Mouse (Mus musculus) myocyte (in vitro differentiated cells): ENCODE measurements around the gene Slc26a9. TPM values are rescaled to one million over a fixed set of nuclear protein-coding genes. Genes with fewer than 3 reads are reported as not detected.

Experiments used
- H3K27me3 ChIP-seq: one replicate; pipeline ENCODE4 v1.6.1; 2011; ENCODE audit not compliant: control insufficient read depth, insufficient read depth, insufficient read length
- H3K36me3 ChIP-seq: one replicate; pipeline ENCODE4 v1.6.1; 2011; ENCODE audit not compliant: control insufficient read depth, insufficient read depth
- H3K4me2 ChIP-seq: one replicate; pipeline ENCODE4 v1.6.1; 2011; ENCODE audit warnings: low read depth, control low read depth
- H3K4me3 ChIP-seq: one replicate; pipeline ENCODE4 v1.5.1; 2011; ENCODE audit warnings: mild to moderate bottlenecking, control low read depth, moderate library complexity
- H3K79me2 ChIP-seq: one replicate; pipeline ENCODE4 v1.6.1; 2011; ENCODE audit not compliant: control insufficient read depth, insufficient read depth
- H3ac ChIP-seq: one replicate; pipeline ENCODE4 v1.6.1; 2011; ENCODE audit not compliant: control insufficient read depth, insufficient read length
- CEBPB ChIP-seq: IDR thresholded peaks from 2 replicates; pipeline ENCODE4 v1.6.1; 2011; ENCODE audit warnings: mild to moderate bottlenecking, moderate library complexity; ENCODE audit not compliant: poor library complexity, insufficient read depth, severe bottlenecking
- E2F4 ChIP-seq: IDR thresholded peaks from one replicate; pipeline ENCODE4 v1.6.1; 2011; ENCODE audit warnings: mild to moderate bottlenecking, control low read depth, moderate library complexity; ENCODE audit not compliant: insufficient read depth
- MAX ChIP-seq: IDR thresholded peaks from one replicate; pipeline ENCODE4 v1.6.1; 2011; ENCODE audit warnings: low read depth, mild to moderate bottlenecking, control low read depth
- MYOD1 ChIP-seq, 3 experiments: IDR thresholded peaks; one replicate each; pipeline ENCODE4 v1.6.1; 2011; ENCODE audit warnings: control low read depth in 2 of 3, low read depth in 2 of 3, mild to moderate bottlenecking in 2 of 3, moderate library complexity in 1 of 3; ENCODE audit not compliant: insufficient read length in 2 of 3, control insufficient read depth in 1 of 3
- MYOG ChIP-seq, 3 experiments: IDR thresholded peaks; one replicate each; pipeline ENCODE4 v1.6.1; 2011; ENCODE audit warnings: control low read depth in 2 of 3, low read depth in 2 of 3, mild to moderate bottlenecking in 2 of 3; ENCODE audit not compliant: insufficient read length in 2 of 3, control insufficient read depth in 1 of 3, insufficient read depth in 1 of 3
- POLR2A ChIP-seq: IDR thresholded peaks from one replicate; pipeline ENCODE4 v1.6.1; 2011; ENCODE audit warnings: low read depth, mild to moderate bottlenecking, control low read depth, moderate library complexity; ENCODE audit not compliant: insufficient read length
- POLR2AphosphoS2 ChIP-seq: IDR thresholded peaks from one replicate; pipeline ENCODE4 v1.6.1; 2011; ENCODE audit warnings: low read depth, control low read depth; ENCODE audit not compliant: insufficient read length
- REST ChIP-seq: IDR thresholded peaks from one replicate; pipeline ENCODE4 v1.6.1; 2011; ENCODE audit warnings: mild to moderate bottlenecking, control low read depth, moderate library complexity; ENCODE audit not compliant: insufficient read depth, insufficient read length
- SRF ChIP-seq: IDR thresholded peaks from one replicate; pipeline ENCODE4 v1.6.1; 2011; ENCODE audit warnings: low read depth; ENCODE audit not compliant: control insufficient read depth, insufficient read length
- TCF12 ChIP-seq: IDR thresholded peaks from one replicate; pipeline ENCODE4 v1.6.1; 2011; ENCODE audit warnings: mild to moderate bottlenecking, control low read depth; ENCODE audit not compliant: poor library complexity, insufficient read depth, severe bottlenecking
- TCF3 ChIP-seq: IDR thresholded peaks from one replicate; pipeline ENCODE4 v1.6.1; 2011; ENCODE audit warnings: low read depth, control low read depth; ENCODE audit not compliant: insufficient read length
- USF1 ChIP-seq: IDR thresholded peaks from one replicate; pipeline ENCODE4 v1.6.1; 2011; ENCODE audit warnings: low read depth, mild to moderate bottlenecking, control low read depth, moderate library complexity
- polyA plus RNA-seq: library from polyadenylated mRNA; unstranded; fragments of >200 nt; fragmentation: generic; extraction: Trizol; gene quantifications from one replicate; pipeline ENCODE4 v1.2.1, GENCODE M21; 2012; ENCODE audit warnings: missing spikeins

The Slc26a9 gene
- polyA plus RNA-seq, 1 experiment, result not detected

- no peak for TF ChIP-seq REST
- TF ChIP-seq POLR2AphosphoS2, result no peak
- no peak for TF ChIP-seq E2F4
- TF ChIP-seq SRF, result no peak
- TF ChIP-seq MAX, result no peak
- TF ChIP-seq MYOD1 (IDR thresholded peaks at IDR 0.05; ENCODE audit: control insufficient read depth in 1 of 3, insufficient read length in 2 of 3, low read depth in 2 of 3), result no peak
- no peak for TF ChIP-seq POLR2A
- TF ChIP-seq CEBPB, result no peak
- no peak for TF ChIP-seq TCF3
- no peak for TF ChIP-seq MYOG (IDR thresholded peaks at IDR 0.05; ENCODE audit: control insufficient read depth in 1 of 3, insufficient read depth in 1 of 3, insufficient read length in 2 of 3, low read depth in 2 of 3)
- no peak for TF ChIP-seq TCF12
- TF ChIP-seq USF1, result no peak
- H3K27me3 ChIP-seq, result peaks cover 37% of the 10 kb centered on the region
These were observed 65.2 kb downstream of the Slc26a9 start for GRCm38 (mm10) chr1:131808986-131809385.

GRCm38 (mm10) chr1:131809651-131810050 lies 65.8 kb downstream of the Slc26a9 start:
- no peak overlapping the region for H3K4me3 ChIP-seq
- no peak overlapping the region for H3ac ChIP-seq
- no peak overlapping the region for H3K4me2 ChIP-seq
- no peaks in the 10 kb centered on the region for H3K36me3 ChIP-seq
- H3K27me3 ChIP-seq, result peaks cover 32% of the 10 kb centered on the region
- no peaks in the 10 kb centered on the region for H3K79me2 ChIP-seq
- TF ChIP-seq USF1, result no peak
- no peak for TF ChIP-seq CEBPB
- no peak for TF ChIP-seq MYOG (IDR thresholded peaks at IDR 0.05; ENCODE audit: control insufficient read depth in 1 of 3, insufficient read depth in 1 of 3, insufficient read length in 2 of 3, low read depth in 2 of 3)
- no peak for TF ChIP-seq REST
- TF ChIP-seq TCF12, result no peak
- TF ChIP-seq POLR2A, result no peak
- no peak for TF ChIP-seq MAX
- no peak for TF ChIP-seq POLR2AphosphoS2
- no peak for TF ChIP-seq E2F4
- TF ChIP-seq SRF, result no peak
- no peak for TF ChIP-seq TCF3
- TF ChIP-seq MYOD1 (IDR thresholded peaks at IDR 0.05; ENCODE audit: control insufficient read depth in 1 of 3, insufficient read length in 2 of 3, low read depth in 2 of 3), result no peak

More at GRCm38 (mm10) chr1:131808986-131809385, 65.2 kb downstream of the Slc26a9 start:
- H3K4me2 ChIP-seq, result no peak overlapping the region
- H3K79me2 ChIP-seq, result no peaks in the 10 kb centered on the region
- no peak overlapping the region for H3K4me3 ChIP-seq
- no peaks in the 10 kb centered on the region for H3K36me3 ChIP-seq
- H3ac ChIP-seq, result no peak overlapping the region

DNA sequence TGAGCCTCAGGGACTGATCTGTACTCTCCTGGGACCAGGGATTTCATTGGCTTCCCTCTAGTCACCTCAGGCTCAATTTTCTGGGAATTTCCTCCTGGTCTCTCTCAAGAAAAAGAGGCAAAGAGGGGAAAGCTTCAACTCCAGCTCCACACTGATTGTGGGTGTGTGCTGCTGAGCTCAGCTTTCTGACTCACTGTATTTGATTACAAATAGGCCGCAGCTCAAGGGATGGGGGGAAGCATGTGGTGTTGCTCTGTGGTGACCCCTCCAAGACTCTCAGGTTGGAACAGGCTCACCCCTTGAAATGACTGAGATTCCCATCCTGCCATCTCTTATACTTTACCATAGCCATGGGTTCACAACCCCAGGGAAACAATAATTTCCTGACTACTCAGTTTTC lies 67.6 kb downstream of the Slc26a9 start:
- Histone ChIP-seq H3K4me3 (no peak overlapping the region), H3K79me2 (no peaks in the 10 kb centered on the region), H3K36me3 (no peaks in the 10 kb centered on the region), H3ac (no peak overlapping the region), H3K27me3 (peaks cover 47% of the 10 kb centered on the region), H3K4me2 (no peak overlapping the region)
- TF ChIP-seq E2F4 (no peak), TCF3 (no peak), SRF (no peak), POLR2A (no peak), CEBPB (no peak), MAX (no peak), USF1 (no peak), POLR2AphosphoS2 (no peak), MYOG (IDR thresholded peaks at IDR 0.05; ENCODE audit: control insufficient read depth in 1 of 3, insufficient read depth in 1 of 3, insufficient read length in 2 of 3, low read depth in 2 of 3) (no peak), REST (no peak), TCF12 (no peak)

- TF ChIP-seq CEBPB (no peak), POLR2AphosphoS2 (no peak), USF1 (no peak), MAX (no peak), MYOD1 (IDR thresholded peaks at IDR 0.05; ENCODE audit: control insufficient read depth in 1 of 3, insufficient read length in 2 of 3, low read depth in 2 of 3) (no peak), POLR2A (no peak), TCF3 (no peak), TCF12 (no peak), SRF (no peak), E2F4 (no peak), REST (no peak), MYOG (IDR thresholded peaks at IDR 0.05; ENCODE audit: control insufficient read depth in 1 of 3, insufficient read depth in 1 of 3, insufficient read length in 2 of 3, low read depth in 2 of 3) (no peak)
- H3K4me3 ChIP-seq, result no peak overlapping the region
- peaks cover 46% of the 10 kb centered on the region for H3K27me3 ChIP-seq
- H3K36me3 ChIP-seq, result no peaks in the 10 kb centered on the region
- H3ac ChIP-seq, result no peak overlapping the region
- no peak overlapping the region for H3K4me2 ChIP-seq
- H3K79me2 ChIP-seq, result no peaks in the 10 kb centered on the region
These were observed 68.2 kb downstream of the Slc26a9 start for GRCm38 (mm10) chr1:131812006-131812405.
